Mouse (Mus musculus) G1E (cell line): Measurements from ENCODE around the gene AU021092.

ENCODE experiments used
- CTCF ChIP-seq: IDR thresholded peaks from 2 replicates; pipeline ENCODE4 v1.5.1; 2012; ENCODE audit warnings: low read depth, low read length, inconsistent platforms, mixed read lengths
- GATA1 ChIP-seq: IDR thresholded peaks from 2 replicates; pipeline ENCODE4 v1.6.1; 2012; ENCODE audit warnings: borderline replicate concordance, low read length, inconsistent platforms, mixed read lengths
- POLR2AphosphoS5 ChIP-seq: IDR thresholded peaks from 2 replicates; pipeline ENCODE4 v1.6.1; 2012; ENCODE audit warnings: low read depth, low read length, inconsistent platforms; ENCODE audit not compliant: insufficient replicate concordance
- TAL1 ChIP-seq: conservative IDR thresholded peaks from 2 replicates; pipeline ENCODE4 v1.6.1; 2012; ENCODE audit warnings: low read depth, low read length, inconsistent platforms, mixed read lengths

DNA sequence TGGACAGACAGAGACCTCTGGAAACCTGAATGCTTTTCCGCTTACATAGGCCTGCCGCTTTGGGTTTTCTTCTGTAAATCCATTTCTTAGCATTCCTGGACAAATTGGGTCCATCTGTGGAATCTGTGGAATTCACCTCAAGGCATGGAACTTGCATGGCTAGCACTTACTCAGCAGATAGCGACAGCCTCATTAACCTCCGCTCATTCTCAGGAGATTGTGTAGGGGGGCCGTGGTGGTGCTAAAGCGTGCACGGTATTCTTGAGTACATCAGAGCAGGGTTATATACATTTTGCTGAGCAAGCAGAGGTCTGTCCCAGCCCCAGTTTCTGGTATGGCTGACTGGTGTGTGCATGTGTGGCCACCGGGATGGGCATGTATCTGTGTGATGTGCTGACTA lies 41.1 kb upstream of the AU021092 start:
- no peak for TF ChIP-seq CTCF
- no peak for TF ChIP-seq TAL1
- TF ChIP-seq GATA1: no peak
- TF ChIP-seq POLR2AphosphoS5: no peak
